Mouse (Mus musculus): ENCODE results near the gene Chd3. TPM values are rescaled to one million over a fixed set of nuclear protein-coding genes. Genes with fewer than 3 reads are reported as not detected.

Chd3 gene
- polyA plus RNA-seq, 1 experiment from 2014 or later, result 87.4 TPM

GRCm38 (mm10) chr11:69401987-69402386 lies 32.8 kb upstream of the Chd3 start:
- peaks cover 29% of the 10 kb centered on the region; the same call in 1 of the 2 replicates for H3K4me1 ChIP-seq (ENCODE audit: control insufficient read depth, insufficient read depth, low read length)
- peaks cover 72% of the 10 kb centered on the region for H3K36me3 ChIP-seq (ENCODE audit: control insufficient read depth, insufficient read depth, low read length)
- no peak overlapping the region for H3K4me2 ChIP-seq (replicated peaks; ENCODE audit: low read depth, low read length)
- H3K4me3 ChIP-seq (ENCODE audit: low read depth, low read length), result no peak overlapping the region
- no peak for ATAC-seq (ENCODE audit: insufficient number of reproducible peaks, insufficient read depth, low FRiP score, low read depth)
- no peaks in the 10 kb centered on the region for H3K9me3 ChIP-seq (ENCODE audit: control insufficient read depth, low read depth, low read length)
- H3K27ac ChIP-seq (ENCODE audit: low read length), result no peak overlapping the region
- H3K27me3 ChIP-seq (ENCODE audit: control insufficient read depth, insufficient read depth, low read length), result no peaks in the 10 kb centered on the region
- H3K9ac ChIP-seq (replicated peaks; ENCODE audit: low read depth, low read length), result no peak overlapping the region
- 87% methylated on average over 12 of the region's 12 CpGs for WGBS

DNA sequence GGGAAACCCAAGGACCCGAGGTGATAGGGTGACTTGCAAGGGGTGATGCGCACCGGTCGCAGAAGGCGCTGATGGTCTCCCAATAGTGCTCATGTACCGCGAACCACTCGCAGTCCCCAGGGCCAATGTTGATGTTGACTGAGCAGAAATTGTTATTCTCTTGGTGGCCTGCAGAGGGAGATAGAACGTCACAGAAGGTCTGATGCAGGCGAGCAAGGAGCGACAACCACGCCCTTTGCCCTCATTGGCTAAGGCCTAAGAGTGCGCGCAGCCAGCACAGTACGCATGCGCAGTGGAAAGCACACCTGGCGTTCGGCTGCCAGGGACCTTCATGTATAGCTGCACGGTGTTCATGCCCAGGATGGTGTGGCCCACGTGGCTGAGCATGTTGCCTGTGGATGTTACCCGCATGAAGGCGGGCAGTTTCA lies 32.0 kb upstream of the Chd3 start:
- H3K9ac ChIP-seq (replicated peaks; ENCODE audit: low read depth, low read length), result no peak overlapping the region
- H3K4me3 ChIP-seq (ENCODE audit: low read depth, low read length), result no peak overlapping the region
- H3K27ac ChIP-seq (ENCODE audit: low read length), result no peak overlapping the region
- H3K9me3 ChIP-seq (ENCODE audit: control insufficient read depth, low read depth, low read length), result no peaks in the 10 kb centered on the region
- H3K36me3 ChIP-seq (ENCODE audit: control insufficient read depth, insufficient read depth, low read length), result peaks cover 64% of the 10 kb centered on the region
- 18% methylated on average over 22 of the region's 22 CpGs for WGBS
- H3K4me2 ChIP-seq (replicated peaks; ENCODE audit: low read depth, low read length), result no peak overlapping the region
- H3K27me3 ChIP-seq (ENCODE audit: control insufficient read depth, insufficient read depth, low read length), result no peaks in the 10 kb centered on the region
- peak; percentile 72 for ATAC-seq (ENCODE audit: insufficient number of reproducible peaks, insufficient read depth, low FRiP score, low read depth)
- H3K4me1 ChIP-seq (ENCODE audit: control insufficient read depth, insufficient read depth, low read length), result peaks cover 35% of the 10 kb centered on the region; the same call in 1 of the 2 replicates

GRCm38 (mm10) chr11:69400083-69400850 lies 31.1 kb upstream of the Chd3 start:
- Histone ChIP-seq H3K9me3 (ENCODE audit: control insufficient read depth, low read depth, low read length) (no peaks in the 10 kb centered on the region), H3K4me2 (replicated peaks; ENCODE audit: low read depth, low read length) (no peak overlapping the region), H3K4me3 (ENCODE audit: low read depth, low read length) (no peak overlapping the region), H3K4me1 (ENCODE audit: control insufficient read depth, insufficient read depth, low read length) (peaks cover 35% of the 10 kb centered on the region; the same call in 1 of the 2 replicates), H3K9ac (replicated peaks; ENCODE audit: low read depth, low read length) (no peak overlapping the region), H3K36me3 (ENCODE audit: control insufficient read depth, insufficient read depth, low read length) (peaks cover 55% of the 10 kb centered on the region), H3K27ac (ENCODE audit: low read length) (no peak overlapping the region), H3K27me3 (ENCODE audit: control insufficient read depth, insufficient read depth, low read length) (no peaks in the 10 kb centered on the region)
- no peak for ATAC-seq (ENCODE audit: insufficient number of reproducible peaks, insufficient read depth, low FRiP score, low read depth)
- WGBS, result 78% methylated on average over 25 of the region's 25 CpGs

- Histone ChIP-seq H3K27me3 (ENCODE audit: control insufficient read depth, insufficient read depth, low read length) (no peaks in the 10 kb centered on the region), H3K9ac (replicated peaks; ENCODE audit: low read depth, low read length) (peak overlapping the region; percentile 25; the same call in 1 of the 2 replicates), H3K36me3 (ENCODE audit: control insufficient read depth, insufficient read depth, low read length) (peaks cover 47% of the 10 kb centered on the region), H3K27ac (ENCODE audit: low read length) (no peak overlapping the region), H3K4me1 (ENCODE audit: control insufficient read depth, insufficient read depth, low read length) (peaks cover 35% of the 10 kb centered on the region; the same call in 1 of the 2 replicates), H3K4me2 (replicated peaks; ENCODE audit: low read depth, low read length) (peak overlapping the region; percentile 76; the same call in 1 of the 2 replicates), H3K9me3 (ENCODE audit: control insufficient read depth, low read depth, low read length) (no peaks in the 10 kb centered on the region), H3K4me3 (ENCODE audit: low read depth, low read length) (no peak overlapping the region)
- WGBS, result 27% methylated on average over 66 of the region's 66 CpGs
- ATAC-seq (ENCODE audit: insufficient number of reproducible peaks, insufficient read depth, low FRiP score, low read depth), result no peak
Observed at GRCm38 (mm10) chr11:69399201-69400082, 30.2 kb upstream of the Chd3 start.

DNA sequence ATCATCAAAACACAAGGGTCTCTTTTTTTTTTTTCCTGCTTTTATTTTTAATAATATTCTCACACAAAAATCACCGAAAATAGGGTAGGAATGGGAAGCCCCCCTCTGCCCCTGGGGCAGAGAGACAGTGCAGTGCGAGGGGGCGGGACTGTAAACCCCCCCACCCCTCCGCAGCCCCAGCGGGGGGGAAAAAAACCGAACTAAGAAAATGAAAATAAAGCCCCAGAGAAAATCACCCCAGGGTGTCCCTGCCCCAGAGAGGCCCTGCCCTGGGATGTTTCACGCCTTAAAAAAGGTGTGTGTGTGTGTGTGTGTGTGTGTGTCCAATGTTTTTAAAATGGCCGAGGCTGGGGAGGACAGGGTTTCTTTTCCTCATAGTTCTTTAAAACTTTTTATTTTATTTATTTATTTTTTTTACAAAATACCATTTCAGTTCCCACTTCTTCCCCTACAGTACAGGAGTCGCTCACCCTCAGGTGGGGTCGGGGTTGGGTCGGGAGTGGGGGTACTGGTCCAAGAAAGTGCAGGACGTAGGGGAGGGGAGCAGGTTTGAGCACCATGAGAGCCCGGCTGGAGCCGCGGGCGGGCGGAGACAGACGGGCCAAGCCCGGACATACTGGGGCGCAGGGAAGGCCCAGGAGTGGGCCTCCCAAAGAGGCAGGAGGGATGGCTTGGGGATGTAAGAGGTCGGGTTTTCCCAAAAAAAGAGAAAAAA lies 29.4 kb upstream of the Chd3 start:
- Histone ChIP-seq H3K9ac (replicated peaks; ENCODE audit: low read depth, low read length) (peak overlapping the region; percentile 25; the same call in 1 of the 2 replicates), H3K4me2 (replicated peaks; ENCODE audit: low read depth, low read length) (peak overlapping the region; percentile 76), H3K4me3 (ENCODE audit: low read depth, low read length) (0 out of 2 replicates have a peak overlapping the region, but pooled peaks have one; percentile 61), H3K27ac (ENCODE audit: low read length) (no peak overlapping the region; the same call in 1 of the 2 replicates), H3K36me3 (ENCODE audit: control insufficient read depth, insufficient read depth, low read length) (peaks cover 39% of the 10 kb centered on the region), H3K27me3 (ENCODE audit: control insufficient read depth, insufficient read depth, low read length) (no peaks in the 10 kb centered on the region), H3K9me3 (ENCODE audit: control insufficient read depth, low read depth, low read length) (no peaks in the 10 kb centered on the region), H3K4me1 (ENCODE audit: control insufficient read depth, insufficient read depth, low read length) (peaks cover 38% of the 10 kb centered on the region; the same call in 1 of the 2 replicates)
- WGBS, result 29% methylated on average over 21 of the region's 21 CpGs
- no peak for ATAC-seq (ENCODE audit: insufficient number of reproducible peaks, insufficient read depth, low FRiP score, low read depth)

DNA sequence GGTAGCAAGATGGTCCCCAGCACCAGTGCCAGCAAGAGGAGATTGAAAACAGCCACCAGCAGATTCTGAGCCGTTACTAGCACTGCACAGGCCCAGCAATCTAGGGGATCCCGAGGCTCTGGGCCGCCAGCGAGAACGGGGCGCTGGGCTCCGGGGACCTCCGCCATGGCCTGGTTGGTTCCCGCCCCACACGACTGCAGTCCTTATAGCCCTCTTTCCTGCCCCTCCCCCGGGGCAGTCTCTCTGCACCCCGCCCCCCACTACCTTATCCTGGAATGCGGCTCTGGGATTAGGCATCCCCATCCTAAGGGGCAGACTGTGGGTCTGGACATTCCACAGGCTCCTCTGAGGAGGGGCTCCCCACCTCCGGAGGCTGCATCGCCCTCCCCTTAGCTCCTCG lies 28.9 kb upstream of the Chd3 start, which contains the start of gene Tmem88:
TSS of gene Tmem88 (minus strand) at position 176 of the 400 bp plus-strand sequence.
- no peak for ATAC-seq (ENCODE audit: insufficient number of reproducible peaks, insufficient read depth, low FRiP score, low read depth)
- H3K4me3 ChIP-seq (ENCODE audit: low read depth, low read length), result peak within 1 kb of the TSS; percentile 61
- peaks cover 33% of the 10 kb centered on the region for H3K36me3 ChIP-seq (ENCODE audit: control insufficient read depth, insufficient read depth, low read length)
- WGBS, result 7% methylated on average over 16 of the region's 16 CpGs
- peak within 1 kb of the TSS; percentile 76 for H3K4me2 ChIP-seq (replicated peaks; ENCODE audit: low read depth, low read length)
- no peaks in the 10 kb centered on the region for H3K27me3 ChIP-seq (ENCODE audit: control insufficient read depth, insufficient read depth, low read length)
- H3K27ac ChIP-seq (ENCODE audit: low read length), result peak within 1 kb of the TSS; percentile 90
- peak within 1 kb of the TSS; percentile 25 for H3K9ac ChIP-seq (replicated peaks; ENCODE audit: low read depth, low read length)
- H3K9me3 ChIP-seq (ENCODE audit: control insufficient read depth, low read depth, low read length), result no peaks in the 10 kb centered on the region
- H3K4me1 ChIP-seq (ENCODE audit: control insufficient read depth, insufficient read depth, low read length), result peaks cover 38% of the 10 kb centered on the region; the same call in 1 of the 2 replicates

- peak overlapping the region; percentile 76 for H3K4me2 ChIP-seq (replicated peaks; ENCODE audit: low read depth, low read length)
- H3K9me3 ChIP-seq (ENCODE audit: control insufficient read depth, low read depth, low read length), result no peaks in the 10 kb centered on the region
- 14% methylated on average over 24 of the region's 24 CpGs for WGBS
- peak overlapping the region; percentile 90 for H3K27ac ChIP-seq (ENCODE audit: low read length)
- H3K9ac ChIP-seq (replicated peaks; ENCODE audit: low read depth, low read length), result peak overlapping the region; percentile 25; the same call in 1 of the 2 replicates
- peak overlapping the region; percentile 61 for H3K4me3 ChIP-seq (ENCODE audit: low read depth, low read length)
- no peaks in the 10 kb centered on the region for H3K27me3 ChIP-seq (ENCODE audit: control insufficient read depth, insufficient read depth, low read length)
- H3K36me3 ChIP-seq (ENCODE audit: control insufficient read depth, insufficient read depth, low read length), result peaks cover 29% of the 10 kb centered on the region
- no peak for ATAC-seq (ENCODE audit: insufficient number of reproducible peaks, insufficient read depth, low FRiP score, low read depth)
- H3K4me1 ChIP-seq (ENCODE audit: control insufficient read depth, insufficient read depth, low read length), result peaks cover 38% of the 10 kb centered on the region; the same call in 1 of the 2 replicates
Observed at GRCm38 (mm10) chr11:69397581-69398057, 28.4 kb upstream of the Chd3 start.
